Mouse (Mus musculus): ENCODE results near the gene Rufy1.

DNA sequence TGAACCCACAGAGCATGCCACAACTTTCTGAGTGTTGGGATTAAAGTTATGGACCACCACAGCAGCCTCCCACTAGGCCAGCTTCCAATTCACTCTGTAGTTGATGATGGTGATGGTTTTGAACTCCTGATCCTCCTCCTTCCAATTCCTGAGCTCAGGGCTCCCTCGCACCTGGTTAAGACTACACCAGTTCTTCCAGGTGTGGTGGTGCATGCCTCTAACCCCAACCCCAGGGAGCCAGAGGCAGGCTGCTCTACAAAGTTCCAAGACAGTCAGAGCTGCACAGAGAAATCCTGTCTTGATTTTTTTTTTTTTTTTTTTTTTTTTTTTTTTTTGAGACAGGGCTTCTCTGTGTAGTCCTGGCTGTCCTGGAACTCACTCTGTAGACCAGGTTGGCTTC is 57.3 kb downstream of the Rufy1 start:
- no peak for TF ChIP-seq GATA1 (IDR thresholded peaks at IDR 0.05; ENCODE audit: borderline replicate concordance, low read length)
- TF ChIP-seq FLI1 (IDR thresholded peaks at IDR 0.05; ENCODE audit: low read length): no peak

Data from megakaryocyte, embryonic 14.5 days (primary cell).